Mouse (Mus musculus) stomach, embryonic 14.5 days (tissue): Measurements from ENCODE around the gene Spryd7. TPM values are rescaled to one million over a fixed set of nuclear protein-coding genes. Genes with fewer than 3 reads are reported as not detected.
"Not testable (repeated sequence)": the region's sequence is repeated elsewhere in the genome, so short reads cannot be mapped to it uniquely, and the experiment has no call there.

Source experiments
- ATAC-seq: fragments of 200-750 bp; cut with Nextera tagmentation; 2 replicates; pipeline ENCODE4 v1.8.0; 2017; ENCODE audit warnings: low read depth, moderate TSS enrichment; ENCODE audit not compliant: insufficient number of reproducible peaks, insufficient read depth, low FRiP score
- H3K27ac ChIP-seq: fragments of 300-500 bp; sonication (generic); 2 replicates; pipeline ENCODE4 v1.5.1; 2014; ENCODE audit warnings: mild to moderate bottlenecking, low read length, moderate library complexity, mixed read lengths
- H3K27me3 ChIP-seq: fragments of 300-500 bp; sonication (generic); 2 replicates; pipeline ENCODE4 v1.6.1; 2014; ENCODE audit warnings: low read length, control low read depth, mixed read lengths; ENCODE audit not compliant: control insufficient read depth, insufficient read depth
- H3K36me3 ChIP-seq: fragments of 300-500 bp; sonication (generic); 2 replicates; pipeline ENCODE4 v1.6.1; 2014; ENCODE audit warnings: mild to moderate bottlenecking, control low read depth, low read length, moderate library complexity, mixed read lengths; ENCODE audit not compliant: control insufficient read depth, insufficient read depth
- H3K4me1 ChIP-seq: fragments of 300-500 bp; sonication (generic); 2 replicates; pipeline ENCODE4 v1.6.1; 2014; ENCODE audit warnings: low read length, control low read depth, mixed read lengths; ENCODE audit not compliant: control insufficient read depth, insufficient read depth
- H3K4me2 ChIP-seq: fragments of 300-500 bp; sonication (generic); replicated peaks from 2 replicates; pipeline ENCODE4 v1.6.1; 2014; ENCODE audit warnings: low read depth, low read length, control low read depth
- H3K4me3 ChIP-seq: fragments of 300-500 bp; sonication (generic); 2 replicates; pipeline ENCODE4 v1.5.1; 2014; ENCODE audit warnings: low read depth, low read length, control low read depth
- H3K9ac ChIP-seq: fragments of 300-500 bp; sonication (generic); replicated peaks from 2 replicates; pipeline ENCODE4 v1.6.1; 2014; ENCODE audit warnings: low read depth, mild to moderate bottlenecking, control low read depth, low read length, moderate library complexity, mixed read lengths
- H3K9me3 ChIP-seq: fragments of 300-500 bp; sonication (generic); 2 replicates; pipeline ENCODE4 v1.6.1; 2016; ENCODE audit warnings: low read depth, low read length, control low read depth; ENCODE audit not compliant: control insufficient read depth
- WGBS: fragments of 180-500 bp; shearing (Covaris S2); extraction: QIAGEN DNeasy Blood & Tissue Kit; methylation state at CpG from one replicate; pipeline ENCODE4 v1.1.7; 2014; 5-methylcytosine and 5-hydroxymethylcytosine counted together
- polyA plus RNA-seq: library from polyadenylated mRNA; unstranded; fragments of >200 nt; fragmentation: Nextera tagmentation; extraction: Ambion mirVana; gene quantifications from 2 replicates; pipeline ENCODE4 v1.2.1, GENCODE M21; 2014

Gene Spryd7
- polyA plus RNA-seq, 1 experiment from 2014 or later = 23.4 TPM

DNA sequence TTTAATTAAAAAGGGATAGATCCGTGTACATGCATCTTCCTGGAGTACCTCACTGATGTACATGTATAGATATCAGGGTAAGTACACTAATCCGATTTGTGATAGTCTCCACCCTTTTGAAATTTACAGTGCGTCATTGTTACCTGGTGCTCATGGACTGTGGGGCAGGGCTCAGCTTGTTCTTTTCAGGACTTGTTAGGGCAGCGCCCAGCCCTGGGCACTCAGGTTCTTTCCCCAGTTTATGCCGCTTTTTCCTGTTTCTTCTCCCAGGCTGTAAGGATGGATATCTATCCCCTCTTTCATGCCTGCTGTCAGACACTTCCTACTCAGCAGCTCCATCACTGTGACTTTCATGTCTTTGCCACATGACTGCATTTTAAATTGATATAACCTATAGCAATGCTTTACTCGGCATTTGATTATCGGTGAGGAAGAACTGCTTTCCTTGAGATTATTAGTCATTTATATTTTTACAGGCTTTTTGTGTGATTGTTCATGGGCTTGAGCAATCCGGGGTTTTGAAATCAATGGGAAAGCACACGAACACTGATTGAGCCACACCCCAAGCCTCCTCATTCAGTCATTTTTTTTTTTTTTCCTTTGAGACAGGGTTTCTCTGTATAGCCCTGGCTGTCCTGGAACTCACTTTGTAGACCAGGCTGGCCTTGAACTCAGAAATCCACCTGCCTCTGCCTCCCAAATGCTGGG is 40.2 kb upstream of the Spryd7 start:
- Histone ChIP-seq H3K9me3 (no peaks in the 10 kb centered on the region), H3K4me2 (no peak overlapping the region), H3K27me3 (no peaks in the 10 kb centered on the region), H3K4me1 (peaks cover 14% of the 10 kb centered on the region), H3K36me3 (no peaks in the 10 kb centered on the region), H3K9ac (no peak overlapping the region), H3K27ac (no peak overlapping the region), H3K4me3 (no peak overlapping the region)
- 84% methylated on average over 9 of the region's 9 CpGs for WGBS
- ATAC-seq = no peak

DNA sequence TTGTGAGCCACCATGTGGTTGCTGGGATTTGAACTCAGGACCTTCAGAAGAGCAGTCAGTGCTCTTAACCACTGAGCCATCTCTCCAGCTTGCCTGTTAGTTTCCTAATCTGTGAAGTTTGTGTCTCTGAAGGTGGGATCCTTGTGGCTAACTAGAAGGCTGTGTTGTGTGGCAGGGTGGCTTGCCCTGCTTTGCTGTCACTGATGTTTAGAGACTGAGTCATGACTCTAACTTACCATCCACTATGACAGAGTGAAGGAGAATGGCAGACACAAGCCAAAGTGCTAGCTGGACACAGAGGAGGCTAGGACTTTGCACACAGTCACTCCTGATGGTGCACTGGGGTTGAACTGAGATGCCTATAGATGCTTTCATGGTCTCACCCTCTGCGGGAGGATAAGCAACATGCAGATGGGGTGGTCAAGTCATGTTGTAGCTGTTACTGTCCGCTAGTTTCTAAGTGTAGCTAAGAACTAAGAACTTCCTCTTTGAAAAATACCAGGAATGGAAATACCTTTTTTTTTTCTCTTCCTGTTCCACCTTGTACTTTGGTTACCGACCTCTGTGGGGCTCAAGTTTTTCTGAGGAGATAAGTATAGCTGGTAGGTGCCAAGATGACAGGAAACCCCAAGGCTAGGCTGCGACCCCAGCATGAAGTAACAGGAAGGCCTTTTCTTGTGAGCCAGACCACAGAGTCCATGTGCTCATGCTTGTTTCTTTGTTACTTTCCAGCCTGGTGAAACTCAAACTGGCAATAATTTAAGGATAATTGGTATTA is 32.8 kb upstream of the Spryd7 start:
- 65% methylated on average over 4 of the region's 4 CpGs for whole genome bisulfite sequencing
- Histone ChIP-seq H3K9ac (no peak overlapping the region), H3K4me3 (no peak overlapping the region), H3K27ac (no peak overlapping the region), H3K27me3 (no peaks in the 10 kb centered on the region), H3K9me3 (no peaks in the 10 kb centered on the region), H3K36me3 (no peaks in the 10 kb centered on the region), H3K4me1 (no peaks in the 10 kb centered on the region), H3K4me2 (no peak overlapping the region)
- ATAC-seq = no peak

DNA sequence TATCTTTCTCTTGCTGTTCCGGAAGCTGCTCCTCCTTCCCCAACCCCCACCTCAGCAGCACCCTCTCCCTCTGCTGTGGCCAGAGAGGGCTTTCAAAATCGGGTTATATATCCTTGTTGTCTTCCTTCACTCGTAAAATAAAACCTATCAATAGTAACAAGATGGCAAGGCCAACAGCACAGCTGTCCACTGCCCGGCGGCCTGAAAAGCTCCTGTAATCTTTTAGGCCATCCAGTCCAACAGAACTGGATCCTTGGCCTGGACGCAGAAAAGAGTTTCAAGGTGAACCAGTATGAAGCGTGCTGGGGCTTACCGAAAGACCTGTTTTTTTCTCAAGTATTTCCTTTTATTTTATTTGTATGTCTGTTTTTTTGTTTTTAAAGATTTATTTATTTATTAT is 19.3 kb upstream of the Spryd7 start:
- Histone ChIP-seq H3K9me3 (no peaks in the 10 kb centered on the region), H3K9ac (no peak overlapping the region), H3K27me3 (no peaks in the 10 kb centered on the region), H3K4me2 (no peak overlapping the region), H3K27ac (no peak overlapping the region), H3K4me1 (no peaks in the 10 kb centered on the region), H3K4me3 (no peak overlapping the region), H3K36me3 (no peaks in the 10 kb centered on the region)
- 86% methylated on average over 8 of the region's 8 CpGs for WGBS
- no peak for ATAC-seq

DNA sequence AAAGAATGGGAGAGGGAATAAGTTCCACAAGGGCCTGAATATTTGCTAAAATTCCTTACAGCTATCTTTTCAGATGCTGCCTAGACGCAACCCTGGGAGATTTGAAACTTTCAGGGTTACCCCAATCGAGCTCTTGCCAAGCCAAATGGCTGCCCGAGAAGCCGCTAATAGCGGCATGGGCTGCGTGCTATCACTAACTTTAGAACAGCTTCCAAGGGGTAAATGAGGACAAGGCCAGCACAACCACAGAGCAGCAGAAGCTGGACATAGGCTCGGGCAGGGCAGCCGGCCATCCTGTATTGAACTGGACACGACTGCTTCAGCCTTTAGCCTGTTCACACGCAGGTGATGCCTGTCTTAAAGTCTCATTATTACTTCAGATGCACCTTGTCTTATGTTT is 18.4 kb upstream of the Spryd7 start:
- Histone ChIP-seq H3K4me1 (no peaks in the 10 kb centered on the region), H3K27me3 (no peaks in the 10 kb centered on the region), H3K36me3 (no peaks in the 10 kb centered on the region), H3K9ac (no peak overlapping the region), H3K4me3 (no peak overlapping the region), H3K27ac (no peak overlapping the region), H3K9me3 (no peaks in the 10 kb centered on the region), H3K4me2 (no peak overlapping the region)
- 88% methylated on average over 10 of the region's 10 CpGs for WGBS
- ATAC-seq = no peak

DNA sequence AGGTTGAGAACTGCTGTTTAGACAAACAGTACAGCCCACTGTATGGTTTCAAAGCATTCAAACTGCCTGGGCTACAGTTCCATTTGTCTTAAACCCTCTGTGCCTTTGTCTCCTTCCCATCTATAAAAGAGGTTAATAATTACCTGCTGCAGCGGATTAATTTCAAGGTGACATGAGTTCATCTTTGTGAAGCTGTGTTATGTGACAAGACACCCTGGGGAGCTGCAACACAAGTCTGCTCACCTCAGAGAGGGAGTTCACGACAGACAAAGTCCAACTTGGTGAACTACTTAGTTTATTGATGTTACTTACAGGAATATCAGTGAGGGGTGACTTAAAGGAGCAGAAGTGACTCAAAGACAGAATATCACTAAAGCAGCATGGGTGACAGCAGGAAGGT is 15.4 kb upstream of the Spryd7 start:
- no peaks in the 10 kb centered on the region for H3K4me1 ChIP-seq
- H3K4me2 ChIP-seq = no peak overlapping the region
- no peak overlapping the region for H3K27ac ChIP-seq
- no peaks in the 10 kb centered on the region for H3K9me3 ChIP-seq
- no peaks in the 10 kb centered on the region for H3K27me3 ChIP-seq
- H3K4me3 ChIP-seq = no peak overlapping the region
- WGBS = 70% methylated on average over 2 of the region's 2 CpGs
- no peaks in the 10 kb centered on the region for H3K36me3 ChIP-seq
- H3K9ac ChIP-seq = no peak overlapping the region
- no peak for ATAC-seq

DNA sequence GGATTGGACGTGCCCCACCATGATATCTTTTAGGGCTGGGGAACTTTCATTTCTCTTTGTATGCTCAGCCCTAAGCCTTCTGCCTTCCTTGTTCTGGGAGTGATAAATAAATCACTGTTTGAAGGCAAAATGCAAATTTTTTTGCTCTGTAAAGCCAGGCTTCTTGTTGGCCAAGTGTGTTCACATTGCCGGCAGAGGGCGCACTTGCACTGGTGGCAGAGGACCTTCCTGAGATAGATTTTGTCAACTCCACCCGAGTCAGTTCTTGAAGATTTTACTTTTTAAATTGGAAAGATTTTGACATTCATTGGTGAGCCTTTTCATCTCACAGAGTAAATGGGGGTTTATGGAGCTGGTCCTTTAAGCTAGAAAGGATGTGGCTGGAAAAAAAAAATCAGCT is 14.7 kb upstream of the Spryd7 start:
- H3K9ac ChIP-seq = no peak overlapping the region
- H3K36me3 ChIP-seq = no peaks in the 10 kb centered on the region
- WGBS = 13% methylated on average over 4 of the region's 4 CpGs
- H3K27ac ChIP-seq = no peak overlapping the region
- no peaks in the 10 kb centered on the region for H3K4me1 ChIP-seq
- no peak overlapping the region for H3K4me3 ChIP-seq
- H3K9me3 ChIP-seq = no peaks in the 10 kb centered on the region
- ATAC-seq = no peak
- no peaks in the 10 kb centered on the region for H3K27me3 ChIP-seq
- no peak overlapping the region for H3K4me2 ChIP-seq

DNA sequence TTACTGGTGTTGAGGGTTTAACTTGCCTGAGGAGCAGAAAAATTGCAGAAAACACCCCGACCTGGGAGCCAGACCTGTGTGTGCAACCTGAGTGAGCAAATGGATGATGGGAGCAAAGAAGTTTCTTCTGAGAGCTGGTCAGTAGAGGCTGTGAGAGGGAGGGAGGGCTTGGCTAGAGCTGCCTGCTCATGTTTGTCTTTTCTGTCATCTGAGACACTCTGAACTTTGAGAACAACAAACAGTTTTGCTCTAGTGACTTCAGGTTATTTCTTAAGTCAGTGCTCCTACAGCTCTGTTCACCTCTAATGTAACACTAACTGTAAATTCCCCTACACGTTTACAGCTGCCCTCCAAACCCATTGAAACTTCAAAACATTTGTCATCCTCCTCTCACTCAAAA is 12.7 kb upstream of the Spryd7 start:
- H3K4me2 ChIP-seq = no peak overlapping the region
- no peaks in the 10 kb centered on the region for H3K36me3 ChIP-seq
- no peaks in the 10 kb centered on the region for H3K4me1 ChIP-seq
- H3K27ac ChIP-seq = no peak overlapping the region
- no peaks in the 10 kb centered on the region for H3K27me3 ChIP-seq
- no peak overlapping the region for H3K4me3 ChIP-seq
- H3K9ac ChIP-seq = no peak overlapping the region
- no peak for ATAC-seq
- WGBS = 54% methylated on average over 2 of the region's 2 CpGs
- no peaks in the 10 kb centered on the region for H3K9me3 ChIP-seq

DNA sequence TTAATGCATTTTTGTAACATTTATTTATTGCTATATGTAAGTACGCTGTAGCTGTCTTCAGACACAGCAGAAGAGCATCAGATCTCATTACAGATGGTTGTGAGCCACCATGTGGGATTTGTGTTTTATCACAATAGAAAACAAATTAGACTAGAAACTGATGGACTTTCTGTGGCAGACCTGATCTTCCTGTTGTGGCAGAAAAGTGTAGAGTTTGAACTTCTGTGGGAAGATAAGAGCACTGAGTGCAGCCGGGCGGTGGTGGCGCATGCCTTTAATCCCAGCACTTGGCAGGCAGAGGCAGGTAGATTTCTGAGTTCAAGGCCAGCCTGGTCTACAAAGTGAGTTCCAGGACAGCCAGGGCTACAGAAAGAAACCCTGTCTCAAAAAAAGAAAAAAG is 9.5 kb upstream of the Spryd7 start:
- not testable (repeated sequence) for H3K36me3 ChIP-seq, H3K4me3 ChIP-seq, H3K4me1 ChIP-seq, H3K9me3 ChIP-seq, H3K27me3 ChIP-seq, H3K27ac ChIP-seq, H3K9ac ChIP-seq, H3K4me2 ChIP-seq, ATAC-seq
- WGBS = 90% methylated on average over 4 of the region's 4 CpGs
